Mouse (Mus musculus) spleen, adult 10 weeks (tissue): ENCODE data around the gene Stim2. TPM values are rescaled to one million over a fixed set of nuclear protein-coding genes. Genes with fewer than 3 reads are reported as not detected.

Experiments
- polyA plus RNA-seq: library from polyadenylated mRNA; stranded (reverse); fragments of 350-450 nt; fragmentation: Illumina TruSeq; extraction: RNeasy Lipid Tissue Mini Kit (QIAGEN cat#74804); gene quantifications from one replicate; pipeline ENCODE4 v1.2.3, GENCODE M21; 2015; ENCODE audit warnings: low replicate concordance; ENCODE audit not compliant: insufficient read depth

The Stim2 gene
- 40.9 TPM for polyA plus RNA-seq

DNA sequence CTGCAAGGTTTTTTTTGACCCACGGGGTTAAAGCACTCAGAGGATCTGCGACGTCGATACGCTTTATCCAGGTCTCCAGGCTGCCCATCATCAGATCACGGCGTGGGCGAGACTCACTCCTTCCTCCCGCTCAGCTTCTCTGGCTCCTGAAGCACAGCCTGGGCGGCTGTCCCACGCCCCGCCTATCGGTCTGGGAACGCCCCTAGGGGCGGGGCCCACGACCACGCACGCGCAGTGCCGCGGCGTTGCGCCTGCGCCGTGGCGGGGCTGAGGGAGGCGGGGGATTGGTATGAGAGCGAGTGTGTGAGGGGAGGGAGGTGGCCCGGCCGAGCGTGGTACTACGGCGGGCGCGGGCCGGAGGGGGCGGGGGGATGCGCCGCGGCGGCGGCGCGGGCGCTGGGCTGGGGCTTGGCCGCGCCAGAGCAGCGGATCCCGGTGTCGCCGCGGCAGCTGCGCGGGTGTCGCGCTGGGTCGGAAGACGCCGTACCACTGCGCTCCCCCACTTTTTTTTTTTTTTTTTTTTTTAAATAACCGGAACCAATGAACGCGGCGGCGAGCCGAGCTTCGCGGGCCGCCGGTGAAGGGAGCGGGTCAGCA, at the start of gene Stim2:
Gene Stim2 (plus strand): TSS at position 354 of the 597 bp plus-strand sequence.

Other genes starting within 250 kb of the Stim2 start
- gene Tbc1d19, start 188.9 kb upstream of the Stim2 start, polyA plus RNA-seq, result 15.3 TPM